Mouse (Mus musculus): ENCODE data around the gene Tmem176a.
"Not testable (repeated sequence)": the region's sequence is repeated elsewhere in the genome, so short reads cannot be mapped to it uniquely, and the experiment has no call there.

Tmem176a gene

GRCm38 (mm10) chr6:48842111-48842842, 1.6 kb downstream of the Tmem176a start:
- no peak for DNase-seq (ENCODE audit: low read depth, low spot score)

- no peak for DNase-seq (ENCODE audit: low read depth, low spot score)
Measured at GRCm38 (mm10) chr6:48845086-48845485, 4.4 kb downstream of the Tmem176a start.

- DNase-seq (ENCODE audit: low read depth, low spot score): no peak
Measured at GRCm38 (mm10) chr6:48851820-48852491, 11.2 kb downstream of the Tmem176a start.

- DNase-seq (ENCODE audit: low read depth, low spot score): no peak
Measured at GRCm38 (mm10) chr6:48854155-48854554, 13.4 kb downstream of the Tmem176a start.

GRCm38 (mm10) chr6:48857613-48858302, 17.0 kb downstream of the Tmem176a start:
- DNase-seq (ENCODE audit: low read depth, low spot score): no peak

- no peak for DNase-seq (ENCODE audit: low read depth, low spot score)
Measured at GRCm38 (mm10) chr6:48860130-48860815, 19.6 kb downstream of the Tmem176a start.

GRCm38 (mm10) chr6:48860851-48861250, 20.1 kb downstream of the Tmem176a start:
- no peak for DNase-seq (ENCODE audit: low read depth, low spot score)

- DNase-seq (ENCODE audit: low read depth, low spot score): no peak
Measured at GRCm38 (mm10) chr6:48861616-48862280, 21.0 kb downstream of the Tmem176a start.

- DNase-seq (ENCODE audit: low read depth, low spot score): no peak
Measured at GRCm38 (mm10) chr6:48862816-48863215, 22.1 kb downstream of the Tmem176a start.

GRCm38 (mm10) chr6:48863488-48863887, 22.8 kb downstream of the Tmem176a start:
- no peak for DNase-seq (ENCODE audit: low read depth, low spot score)

GRCm38 (mm10) chr6:48864181-48864580, 23.5 kb downstream of the Tmem176a start:
- no peak for DNase-seq (ENCODE audit: low read depth, low spot score)

GRCm38 (mm10) chr6:48864723-48865122, 24.0 kb downstream of the Tmem176a start:
- DNase-seq (ENCODE audit: low read depth, low spot score): no peak

GRCm38 (mm10) chr6:48865152-48865745, 24.5 kb downstream of the Tmem176a start:
- DNase-seq (ENCODE audit: low read depth, low spot score): no peak

- DNase-seq (ENCODE audit: low read depth, low spot score): not testable (repeated sequence)
Measured at GRCm38 (mm10) chr6:48866355-48866950, 25.7 kb downstream of the Tmem176a start.

- DNase-seq (ENCODE audit: low read depth, low spot score): no peak
Measured at GRCm38 (mm10) chr6:48867158-48867557, 26.4 kb downstream of the Tmem176a start.

GRCm38 (mm10) chr6:48869774-48870173, 29.1 kb downstream of the Tmem176a start:
- DNase-seq (ENCODE audit: low read depth, low spot score): no peak

- DNase-seq (ENCODE audit: low read depth, low spot score): no peak
Measured at GRCm38 (mm10) chr6:48872596-48872995, 31.9 kb downstream of the Tmem176a start, which contains the start of gene Aoc1. Gene Aoc1, plus strand, starts transcription at chr6:48872896.

- DNase-seq (ENCODE audit: low read depth, low spot score): no peak
Measured at GRCm38 (mm10) chr6:48874576-48874975, 33.9 kb downstream of the Tmem176a start.

- no peak for DNase-seq (ENCODE audit: low read depth, low spot score)
Measured at GRCm38 (mm10) chr6:48875515-48875914, 34.8 kb downstream of the Tmem176a start.

GRCm38 (mm10) chr6:48876510-48877135, 35.9 kb downstream of the Tmem176a start:
- DNase-seq (ENCODE audit: low read depth, low spot score): no peak

Measured in retina, adult 2 months (tissue).